Mouse (Mus musculus): ENCODE data around the gene Abcc8.

Gene Abcc8

GRCm38 (mm10) chr7:46105484-46105883 is 74.3 kb downstream of the Abcc8 start:
- no peak for DNase-seq

- no peak for DNase-seq
Measured at GRCm38 (mm10) chr7:46104256-46104915, 75.4 kb downstream of the Abcc8 start.

- DNase-seq: no peak
Measured at GRCm38 (mm10) chr7:46103771-46104170, 76.1 kb downstream of the Abcc8 start.

GRCm38 (mm10) chr7:46103075-46103591 is 76.7 kb downstream of the Abcc8 start:
- no peak for DNase-seq

GRCm38 (mm10) chr7:46100563-46100962 is 79.3 kb downstream of the Abcc8 start, which contains the start of gene Kcnj11:
Gene Kcnj11 (minus strand): TSS chr7:46100764.
- DNase-seq: peak; percentile 76

- no peak for DNase-seq
Measured at GRCm38 (mm10) chr7:46099682-46100081, 80.2 kb downstream of the Abcc8 start.

GRCm38 (mm10) chr7:46098919-46099286 is 80.9 kb downstream of the Abcc8 start:
- DNase-seq: no peak

- DNase-seq: no peak
Measured at GRCm38 (mm10) chr7:46098221-46098918, 81.5 kb downstream of the Abcc8 start.

GRCm38 (mm10) chr7:46097319-46097783 is 82.5 kb downstream of the Abcc8 start:
- DNase-seq: no peak

- peak; percentile 58 for DNase-seq
Measured at GRCm38 (mm10) chr7:46096136-46096535, 83.7 kb downstream of the Abcc8 start.

- DNase-seq: no peak
Measured at GRCm38 (mm10) chr7:46092803-46093202, 87.0 kb downstream of the Abcc8 start.

GRCm38 (mm10) chr7:46088241-46088640 is 91.6 kb downstream of the Abcc8 start:
- DNase-seq: no peak

GRCm38 (mm10) chr7:46086378-46086777 is 93.5 kb downstream of the Abcc8 start:
- no peak for DNase-seq

GRCm38 (mm10) chr7:46084839-46085513 is 94.9 kb downstream of the Abcc8 start:
- peak; percentile 11 for DNase-seq

GRCm38 (mm10) chr7:46084024-46084423 is 95.8 kb downstream of the Abcc8 start:
- DNase-seq: no peak

- no peak for DNase-seq
Measured at GRCm38 (mm10) chr7:46077675-46078074, 102.2 kb downstream of the Abcc8 start.

- no peak for DNase-seq
Measured at GRCm38 (mm10) chr7:46076844-46077243, 103.0 kb downstream of the Abcc8 start.

- DNase-seq: no peak
Measured at GRCm38 (mm10) chr7:46068831-46069230, 111.0 kb downstream of the Abcc8 start.

GRCm38 (mm10) chr7:46063296-46063695 is 116.5 kb downstream of the Abcc8 start:
- DNase-seq: no peak

- no peak for DNase-seq
Measured at GRCm38 (mm10) chr7:46061614-46062013, 118.2 kb downstream of the Abcc8 start.

- no peak for DNase-seq
Measured at GRCm38 (mm10) chr7:46060688-46061087, 119.1 kb downstream of the Abcc8 start.

GRCm38 (mm10) chr7:46058882-46059281 is 121.0 kb downstream of the Abcc8 start:
- no peak for DNase-seq
